Mouse (Mus musculus) kidney, adult 9 months (tissue): Measurements from ENCODE around the gene Iqcd.

ENCODE experiments used
- DNase-seq: peaks from one replicate; pipeline ENCODE4 v3.0.0; 2022

The Iqcd gene

GRCm38 (mm10) chr5:120604839-120605238 lies 16.0 kb downstream of the Iqcd start:
- DNase-seq, result peak; percentile 88

GRCm38 (mm10) chr5:120605241-120605661 lies 16.4 kb downstream of the Iqcd start:
- no peak for DNase-seq

- peak; percentile 87 for DNase-seq
These were observed 16.9 kb downstream of the Iqcd start for GRCm38 (mm10) chr5:120605688-120606087.

- no peak for DNase-seq
These were observed 17.9 kb downstream of the Iqcd start for GRCm38 (mm10) chr5:120606590-120607200.

GRCm38 (mm10) chr5:120607335-120607734 lies 18.5 kb downstream of the Iqcd start:
- DNase-seq, result no peak

- no peak for DNase-seq
These were observed 20.5 kb downstream of the Iqcd start for GRCm38 (mm10) chr5:120609246-120609775.

- peak; percentile 52 for DNase-seq
These were observed 22.1 kb downstream of the Iqcd start for GRCm38 (mm10) chr5:120610906-120611305.

GRCm38 (mm10) chr5:120611416-120611815 lies 22.6 kb downstream of the Iqcd start:
- peak; percentile 34 for DNase-seq

- DNase-seq, result peak; percentile 99
These were observed 23.6 kb downstream of the Iqcd start, which contains the start of the genes Rita1 and Ddx54 for GRCm38 (mm10) chr5:120612442-120612821. Gene Rita1 (minus strand): TSS chr5:120612589. Gene Ddx54 (plus strand): TSS chr5:120612739.

GRCm38 (mm10) chr5:120612822-120613604 lies 24.2 kb downstream of the Iqcd start:
- peak; percentile 100 for DNase-seq

- DNase-seq, result peak; percentile 53
These were observed 27.1 kb downstream of the Iqcd start for GRCm38 (mm10) chr5:120615903-120616302.

GRCm38 (mm10) chr5:120618778-120619177 lies 30.0 kb downstream of the Iqcd start:
- DNase-seq, result no peak

GRCm38 (mm10) chr5:120619201-120619600 lies 30.4 kb downstream of the Iqcd start:
- peak; percentile 62 for DNase-seq

GRCm38 (mm10) chr5:120620375-120621077 lies 31.7 kb downstream of the Iqcd start:
- peak; percentile 85 for DNase-seq

GRCm38 (mm10) chr5:120621078-120621765 lies 32.4 kb downstream of the Iqcd start:
- peak; percentile 70 for DNase-seq

- no peak for DNase-seq
These were observed 33.0 kb downstream of the Iqcd start for GRCm38 (mm10) chr5:120621846-120622197.

GRCm38 (mm10) chr5:120622198-120622851 lies 33.5 kb downstream of the Iqcd start:
- peak; percentile 51 for DNase-seq

GRCm38 (mm10) chr5:120624427-120624826 lies 35.6 kb downstream of the Iqcd start:
- DNase-seq, result no peak

GRCm38 (mm10) chr5:120626399-120626798 lies 37.6 kb downstream of the Iqcd start:
- no peak for DNase-seq

GRCm38 (mm10) chr5:120627515-120628300 lies 38.9 kb downstream of the Iqcd start:
- no peak for DNase-seq

GRCm38 (mm10) chr5:120628624-120629023 lies 39.8 kb downstream of the Iqcd start:
- peak; percentile 36 for DNase-seq
